Mouse (Mus musculus) lung, adult 2 months (tissue): ENCODE measurements around the gene Commd1. TPM values are rescaled to one million over a fixed set of nuclear protein-coding genes. Genes with fewer than 3 reads are reported as not detected.

Source experiments
- DNase-seq: peaks from one replicate; pipeline ENCODE4 v3.0.0; 2022
- H3K4me1 ChIP-seq: fragments of 200-500 bp; 2 replicates; pipeline ENCODE4 v1.6.1; 2011; ENCODE audit warnings: low read length; ENCODE audit not compliant: control insufficient read depth, insufficient read depth
- H3K4me3 ChIP-seq: fragments of 200-500 bp; replicated peaks from 2 replicates; pipeline ENCODE3; 2011; ENCODE audit warnings: low read depth, mild to moderate bottlenecking, control low read depth, low read length; ENCODE audit errors: extremely low read depth
- CTCF ChIP-seq: fragments of 200-500 bp; IDR thresholded peaks from 2 replicates; pipeline ENCODE4 v1.5.1; 2011; ENCODE audit warnings: mild to moderate bottlenecking, low read length, control low read depth; ENCODE audit not compliant: insufficient read depth
- POLR2A ChIP-seq: fragments of 200-500 bp; IDR thresholded peaks from 2 replicates; pipeline ENCODE4 v1.6.1; 2011; ENCODE audit warnings: low read depth, mild to moderate bottlenecking, control low read depth, low read length, borderline replicate concordance; ENCODE audit errors: extremely low read depth
- WGBS: fragments of 180-500 bp; shearing (Covaris S2); methylation state at CpG from one replicate; pipeline ENCODE4 v1.1.7; 2018; 5-methylcytosine and 5-hydroxymethylcytosine counted together
- polyA plus RNA-seq: library from polyadenylated mRNA; depleted of rRNA; stranded (reverse); fragments of >200 nt; gene quantifications from 2 replicates; pipeline ENCODE4 v1.2.3, GENCODE M21; 2012

Gene Commd1
- polyA plus RNA-seq, 1 experiment: 10.0 TPM

- 94% methylated on average over 2 of the region's 2 CpGs for whole genome bisulfite sequencing
- no peak for TF ChIP-seq CTCF
- no peak for TF ChIP-seq POLR2A
- no peak overlapping the region for H3K4me3 ChIP-seq
- DNase-seq: no peak
- H3K4me1 ChIP-seq: peaks cover 3% of the 10 kb centered on the region
Observed at GRCm38 (mm10) chr11:22931320-22931905, 50.8 kb downstream of the Commd1 start.

GRCm38 (mm10) chr11:22930129-22930528, 52.1 kb downstream of the Commd1 start:
- no peak for TF ChIP-seq POLR2A
- no peak for TF ChIP-seq CTCF
- Histone ChIP-seq H3K4me1 (peaks cover 3% of the 10 kb centered on the region), H3K4me3 (no peak overlapping the region)
- 59% methylated on average over 2 of the region's 2 CpGs for WGBS
- no peak for DNase-seq

- Histone ChIP-seq H3K4me1 (peaks cover 3% of the 10 kb centered on the region), H3K4me3 (no peak overlapping the region)
- TF ChIP-seq POLR2A (no peak), CTCF (no peak)
- WGBS: 50% methylated on average over 8 of the region's 8 CpGs
- no peak for DNase-seq
Observed at GRCm38 (mm10) chr11:22928586-22929169, 53.5 kb downstream of the Commd1 start.

GRCm38 (mm10) chr11:22923606-22924005, 58.6 kb downstream of the Commd1 start:
- Histone ChIP-seq H3K4me3 (no peak overlapping the region), H3K4me1 (no peaks in the 10 kb centered on the region; the same call in 1 of the 2 replicates)
- WGBS: 89% methylated on average over 2 of the region's 2 CpGs
- DNase-seq: no peak
- TF ChIP-seq POLR2A: no peak
- TF ChIP-seq CTCF: no peak

GRCm38 (mm10) chr11:22922546-22922945, 59.6 kb downstream of the Commd1 start:
- Histone ChIP-seq H3K4me1 (no peaks in the 10 kb centered on the region), H3K4me3 (no peak overlapping the region)
- WGBS: 85% methylated on average over 2 of the region's 2 CpGs
- no peak for DNase-seq
- TF ChIP-seq CTCF (no peak), POLR2A (no peak)

- Histone ChIP-seq H3K4me1 (no peaks in the 10 kb centered on the region), H3K4me3 (no peak overlapping the region)
- 66% methylated on average over 2 of the region's 2 CpGs for WGBS
- DNase-seq: no peak
- no peak for TF ChIP-seq POLR2A
- no peak for TF ChIP-seq CTCF
Observed at GRCm38 (mm10) chr11:22919336-22919735, 62.8 kb downstream of the Commd1 start.

- WGBS: 95% methylated on average over 7 of the region's 7 CpGs
- no peak for DNase-seq
- Histone ChIP-seq H3K4me3 (no peak overlapping the region), H3K4me1 (no peaks in the 10 kb centered on the region)
- TF ChIP-seq CTCF: no peak
- no peak for TF ChIP-seq POLR2A
Observed at GRCm38 (mm10) chr11:22917786-22918185, 64.4 kb downstream of the Commd1 start.

- WGBS: 80% methylated on average over 4 of the region's 4 CpGs
Observed at GRCm38 (mm10) chr11:22913744-22914143, 68.4 kb downstream of the Commd1 start.

GRCm38 (mm10) chr11:22911831-22912230, 70.4 kb downstream of the Commd1 start:
- no peak for DNase-seq
- Histone ChIP-seq H3K4me3 (no peak overlapping the region), H3K4me1 (no peaks in the 10 kb centered on the region)
- TF ChIP-seq CTCF (no peak), POLR2A (no peak)
- WGBS: 86% methylated on average over 7 of the region's 7 CpGs

More at GRCm38 (mm10) chr11:22913744-22914143, 68.4 kb downstream of the Commd1 start:
- no peak for DNase-seq
- TF ChIP-seq CTCF: no peak
- TF ChIP-seq POLR2A: no peak
- no peak overlapping the region for H3K4me3 ChIP-seq
- no peaks in the 10 kb centered on the region for H3K4me1 ChIP-seq

- H3K4me3 ChIP-seq: no peak overlapping the region
- DNase-seq: no peak
- H3K4me1 ChIP-seq: no peaks in the 10 kb centered on the region
- no peak for TF ChIP-seq CTCF
- no peak for TF ChIP-seq POLR2A
Observed at GRCm38 (mm10) chr11:22906453-22906865, 75.7 kb downstream of the Commd1 start.

GRCm38 (mm10) chr11:22902923-22903322, 79.3 kb downstream of the Commd1 start:
- TF ChIP-seq CTCF (no peak), POLR2A (no peak)
- H3K4me3 ChIP-seq: no peak overlapping the region
- H3K4me1 ChIP-seq: no peaks in the 10 kb centered on the region
- DNase-seq: no peak
- 38% methylated on average over 2 of the region's 2 CpGs for WGBS
